Mouse (Mus musculus): ENCODE results near the gene Bend3.

DNA sequence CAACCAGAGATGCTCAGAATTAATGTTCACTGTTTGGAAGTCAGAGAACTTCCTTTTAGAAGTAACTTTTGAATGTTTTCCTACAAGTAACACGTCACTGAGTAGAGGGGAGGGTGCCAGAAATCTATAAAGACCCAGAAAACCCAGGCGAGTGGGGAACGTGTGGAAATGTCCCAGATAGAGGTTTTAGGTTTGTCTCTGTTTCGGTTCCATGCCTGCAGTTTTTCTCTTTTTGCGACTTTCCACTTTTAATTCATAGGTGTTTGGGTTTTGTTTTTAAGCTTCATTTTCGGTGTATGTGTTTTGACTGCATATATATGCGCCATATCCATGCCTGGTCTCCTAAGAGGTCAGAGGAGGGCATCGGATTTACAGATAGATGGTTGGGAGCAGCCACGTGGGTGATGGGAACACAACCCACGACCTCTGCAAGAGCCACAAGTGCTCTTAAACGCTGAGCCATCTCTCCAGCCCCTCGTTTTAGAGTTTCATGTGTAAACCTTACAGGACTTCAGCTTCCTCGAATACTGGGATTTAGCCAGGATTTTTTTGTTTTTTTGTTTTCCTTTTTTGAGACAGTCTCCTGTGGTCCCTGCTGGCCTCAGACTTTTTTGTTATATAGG lies 1.7 kb downstream of the Bend3 start:
- no peak for TF ChIP-seq HCFC1 (IDR thresholded peaks at IDR 0.05; ENCODE audit: borderline replicate concordance, insufficient read depth, low read length)
- TF ChIP-seq CHD2 (IDR thresholded peaks at IDR 0.05; ENCODE audit: low read depth, low read length) = no peak
